Comparison of ENCODE assay signal across 10 mouse cellular contexts in genomic region chr19:29373438-29373837, GRCm38 (mm10). TPM values are rescaled to one million over a fixed set of nuclear protein-coding genes. Genes with fewer than 3 reads are reported as not detected.
DNase-seq lines count a peak whose midpoint lies in the region; ATAC-seq and TF ChIP-seq lines count a peak whose summit lies in the region.
"Had no signal": no experiment of that assay in that cellular context is flagged by ENCODE, and none has a peak within 500 bp of the region (broad histone marks: within the 10 kb centered on the region; RNA-seq: fewer than 3 reads in every experiment).

No protein-coding gene starts in this region.

- peaks cover 10% of the 10 kb centered on the region for H3K79me2 ChIP-seq in MEL (ENCODE audit: control insufficient read depth, insufficient read depth, low read length, poor library complexity)

- 38% methylated on average over 11 of the region's 11 CpGs for WGBS in heart, embryonic 15.5 days
- WGBS in forebrain, embryonic 13.5 days, result 50% methylated on average over 11 of the region's 11 CpGs
- 43% methylated on average over 11 of the region's 11 CpGs for WGBS in midbrain, embryonic 10.5 days

- ATAC-seq in heart, embryonic 15.5 days (replicated peaks; ENCODE audit: insufficient number of reproducible peaks, insufficient read depth, low FRiP score, low read depth), result no peak
- no peak for ATAC-seq in forebrain, embryonic 13.5 days

- H3K27ac ChIP-seq in heart, embryonic 15.5 days, result no peak overlapping the region
- H3K27ac ChIP-seq in MEL (ENCODE audit: control insufficient read depth, low read depth, low read length), result peak overlapping the region; percentile 13; the same call in 1 of the 2 replicates
- H3K27ac ChIP-seq in forebrain, embryonic 13.5 days, result no peak overlapping the region
- no peak overlapping the region for H3K27ac ChIP-seq in midbrain, embryonic 10.5 days (replicated peaks)
- H3K27ac ChIP-seq: liver, embryonic 13.5 days had no signal

- H3K4me1 ChIP-seq in heart, embryonic 15.5 days (replicated peaks), result no peaks in the 10 kb centered on the region
- peaks cover 12 to 31% of the 10 kb centered on the region in 2 experiments for H3K4me1 ChIP-seq in MEL (ENCODE audit: control insufficient read depth in 1 of 2, insufficient read depth in 2 of 2, low read length in 2 of 2)
- no peaks in the 10 kb centered on the region for H3K4me1 ChIP-seq in forebrain, embryonic 13.5 days
- H3K4me1 ChIP-seq in midbrain, embryonic 10.5 days, result no peaks in the 10 kb centered on the region

- H3K4me3 ChIP-seq in heart, embryonic 15.5 days, result peak overlapping the region; percentile 29
- no peak overlapping the region for H3K4me3 ChIP-seq in MEL (ENCODE audit: control insufficient read depth in 1 of 2, insufficient read depth in 1 of 2, low read depth in 2 of 2, low read length in 2 of 2)
- H3K4me3 ChIP-seq in forebrain, embryonic 13.5 days, result no peak overlapping the region
- H3K4me3 ChIP-seq in midbrain, embryonic 10.5 days, result peak overlapping the region; percentile 16; the same call in 1 of the 2 replicates
- H3K4me3 ChIP-seq: liver, embryonic 13.5 days had no signal

- TF ChIP-seq POLR2A in MEL (IDR thresholded peaks at IDR 0.05; ENCODE audit: control insufficient read depth in 1 of 2, insufficient read depth in 1 of 2, low read depth in 1 of 2, low read length in 2 of 2, poor library complexity in 1 of 2), result no peak

- H3K9me3 ChIP-seq in heart, embryonic 15.5 days (replicated peaks), result no peaks in the 10 kb centered on the region
- H3K9me3 ChIP-seq in MEL (replicated peaks; ENCODE audit: insufficient read depth, low read length), result no peaks in the 10 kb centered on the region
- no peaks in the 10 kb centered on the region for H3K9me3 ChIP-seq in forebrain, embryonic 13.5 days (replicated peaks)
- H3K9me3 ChIP-seq in midbrain, embryonic 10.5 days (replicated peaks), result no peaks in the 10 kb centered on the region
- H3K9me3 ChIP-seq: liver, embryonic 13.5 days had no signal

- TF ChIP-seq EP300 in MEL (IDR thresholded peaks at IDR 0.05; ENCODE audit: low read depth in 1 of 2, low read length in 2 of 2), result no peak

- no peak for DNase-seq in heart, adult 8-10 months (ENCODE audit: low spot score)
- no peak for DNase-seq in MEL (ENCODE audit: low read depth, low spot score)
- no peak for DNase-seq in midbrain, embryonic 10.5 days (ENCODE audit: low spot score)
- DNase-seq in embryo, embryonic 11 days, result no peak
- no peak for DNase-seq in thymus, postnatal 4 days
- no peak for DNase-seq in ovary, postnatal 36 days (ENCODE audit: low spot score)
- DNase-seq: adrenal gland, postnatal 36 days; liver, embryonic 13.5 days had no signal

- no peak for TF ChIP-seq RAD21 in MEL (IDR thresholded peaks at IDR 0.05; ENCODE audit: low read depth, low read length)

- peak overlapping the region; percentile 54 for H3K4me2 ChIP-seq in heart, embryonic 15.5 days
- H3K4me2 ChIP-seq in forebrain, embryonic 13.5 days, result peak overlapping the region; percentile 48
- H3K4me2 ChIP-seq: liver, embryonic 13.5 days had no signal

- H3K27me3 ChIP-seq in heart, embryonic 15.5 days, result no peaks in the 10 kb centered on the region
- H3K27me3 ChIP-seq in MEL (ENCODE audit: control insufficient read depth in 1 of 2, insufficient read depth in 2 of 2, low read length in 2 of 2), result no peaks in the 10 kb centered on the region
- H3K27me3 ChIP-seq in forebrain, embryonic 13.5 days, result no peaks in the 10 kb centered on the region
- H3K27me3 ChIP-seq in midbrain, embryonic 10.5 days (ENCODE audit: low read depth, poor library complexity, severe bottlenecking), result peaks cover under 1% of the 10 kb centered on the region; the same call in 1 of the 2 replicates
- H3K27me3 ChIP-seq: liver, embryonic 13.5 days had no signal

- H3K9ac ChIP-seq in heart, embryonic 15.5 days, result 0 out of 2 replicates have a peak overlapping the region, but pooled peaks have one; percentile 1
- no peak overlapping the region for H3K9ac ChIP-seq in MEL (ENCODE audit: control insufficient read depth, low read depth, low read length, poor library complexity, severe bottlenecking)
- H3K9ac ChIP-seq in forebrain, embryonic 13.5 days, result 0 out of 2 replicates have a peak overlapping the region, but pooled peaks have one; percentile 43
- H3K9ac ChIP-seq: liver, embryonic 13.5 days had no signal

- no peak for TF ChIP-seq CTCF in MEL (IDR thresholded peaks at IDR 0.05 in 2 of 3, conservative IDR thresholded peaks at IDR 0.05 in 1 of 3; ENCODE audit: control insufficient read depth in 1 of 3, insufficient read depth in 1 of 3, low read depth in 2 of 3, low read length in 3 of 3, poor library complexity in 1 of 3, severe bottlenecking in 1 of 3)

- no peaks in the 10 kb centered on the region for H3K36me3 ChIP-seq in heart, embryonic 15.5 days
- peaks cover 3 to 35% of the 10 kb centered on the region in 2 experiments for H3K36me3 ChIP-seq in MEL (ENCODE audit: control insufficient read depth in 1 of 2, insufficient read depth in 2 of 2, low read length in 2 of 2)
- no peaks in the 10 kb centered on the region for H3K36me3 ChIP-seq in forebrain, embryonic 13.5 days (ENCODE audit: poor library complexity, severe bottlenecking)
- H3K36me3 ChIP-seq in midbrain, embryonic 10.5 days, result no peaks in the 10 kb centered on the region
- H3K36me3 ChIP-seq: liver, embryonic 13.5 days had no signal

TF ChIP-seq in MEL, 35 proteins besides CTCF, POLR2A, EP300 and RAD21 (continues in another document):
- TF ChIP-seq UBTF (IDR thresholded peaks at IDR 0.05; ENCODE audit: borderline replicate concordance, insufficient read depth, low read depth, low read length), result no peak
- TF ChIP-seq USF1 (IDR thresholded peaks at IDR 0.05; ENCODE audit: low read depth, low read length), result no peak
- no peak for TF ChIP-seq SIN3A (IDR thresholded peaks at IDR 0.05; ENCODE audit: low read length)
- no peak for TF ChIP-seq SMC3 (IDR thresholded peaks at IDR 0.05; ENCODE audit: low read depth, low read length)
- TF ChIP-seq NRF1 (IDR thresholded peaks at IDR 0.05; ENCODE audit: insufficient read depth, low read depth, low read length, poor library complexity, severe bottlenecking), result no peak
- no peak for TF ChIP-seq MYC (IDR thresholded peaks at IDR 0.05; ENCODE audit: low read depth, low read length)
- TF ChIP-seq MXI1 (IDR thresholded peaks at IDR 0.05; ENCODE audit: low read depth, low read length), result no peak
- TF ChIP-seq MEF2A (IDR thresholded peaks at IDR 0.05; ENCODE audit: extremely low read depth, insufficient replicate concordance, low read depth, low read length, poor library complexity, severe bottlenecking), result no peak
- no peak for TF ChIP-seq KAT2A (conservative IDR thresholded peaks at IDR 0.05; ENCODE audit: low read depth, low read length)
- TF ChIP-seq ZKSCAN1 (IDR thresholded peaks at IDR 0.05; ENCODE audit: low read depth, low read length), result no peak
- no peak for TF ChIP-seq ETS1 (IDR thresholded peaks at IDR 0.05; ENCODE audit: low read depth, low read length)

RNA-seq across cellular contexts. Expression of gene Cd274, which starts 6.2 kb away (rescaled TPM):
- 0.48 and 3.0 TPM in 2 replicates for polyA plus RNA-seq in heart, embryonic 15.5 days (2015; fragmentation: Nextera tagmentation; extraction: Ambion mirVana)
- total RNA-seq in heart, adult 8-10 months (2022), result 1 to 10 TPM; 3.0 to 3.6 (median 3.4) TPM
- total RNA-seq in MEL (2012; rRNA removed), result 3.1 and 3.2 TPM in 2 replicates
- 1 to 10 TPM in 1 of 2 experiments, not detected in 1; 5.0 TPM for polyA plus RNA-seq in MEL (2012; ENCODE audit: insufficient read depth in 1 of 2, insufficient read length in 2 of 2, low read depth in 1 of 2, low replicate concordance in 2 of 2, missing spikeins in 1 of 2)
- 0.38 and 0.41 TPM in 2 replicates for polyA plus RNA-seq in forebrain, embryonic 13.5 days (2015; fragmentation: Nextera tagmentation; extraction: Ambion mirVana)
- polyA plus RNA-seq in midbrain, embryonic 10.5 days (2016; fragmentation: Nextera tagmentation; extraction: Ambion mirVana), result 0.29 and 0.38 TPM in 2 replicates

RNA-seq across cellular contexts. Expression of gene Plgrkt, which starts 6.2 kb away (rescaled TPM):
- polyA plus RNA-seq in heart, embryonic 15.5 days (2015; fragmentation: Nextera tagmentation; extraction: Ambion mirVana), result 49.2 and 68.9 TPM in 2 replicates
- 10 to 100 TPM; 26.7 to 34.5 (median 28.7) TPM for total RNA-seq in heart, adult 8-10 months (2022)
- total RNA-seq in MEL (2012; rRNA removed), result 107 and 117 TPM in 2 replicates
- 100 to 1,000 TPM in 1 of 2 experiments, not detected in 1; 145 TPM for polyA plus RNA-seq in MEL (2012; ENCODE audit: insufficient read depth in 1 of 2, insufficient read length in 2 of 2, low read depth in 1 of 2, low replicate concordance in 2 of 2, missing spikeins in 1 of 2)
- 88.6 and 102 TPM in 2 replicates for polyA plus RNA-seq in forebrain, embryonic 13.5 days (2015; fragmentation: Nextera tagmentation; extraction: Ambion mirVana)
- 40.4 and 43.8 TPM in 2 replicates for polyA plus RNA-seq in midbrain, embryonic 10.5 days (2016; fragmentation: Nextera tagmentation; extraction: Ambion mirVana)

RNA-seq across cellular contexts. Expression of gene Pdcd1lg2, which starts 37.3 kb away (rescaled TPM):
- 0.22 TPM in 1 of 2 replicates, not detected in the other for polyA plus RNA-seq in heart, embryonic 15.5 days (2015; fragmentation: Nextera tagmentation; extraction: Ambion mirVana)
- total RNA-seq in heart, adult 8-10 months (2022), result under 1 TPM in 1 of 4 experiments, not detected in 3; 0.31 TPM
- 1.3 and 1.7 TPM in 2 replicates for total RNA-seq in MEL (2012; rRNA removed)
- polyA plus RNA-seq in MEL (2012; ENCODE audit: insufficient read depth in 1 of 2, insufficient read length in 2 of 2, low read depth in 1 of 2, low replicate concordance in 2 of 2, missing spikeins in 1 of 2), result 1 to 10 TPM in 1 of 2 experiments, not detected in 1; 5.4 TPM
- not detected in 2 replicates for polyA plus RNA-seq in forebrain, embryonic 13.5 days (2015; fragmentation: Nextera tagmentation; extraction: Ambion mirVana)
- polyA plus RNA-seq in midbrain, embryonic 10.5 days (2016; fragmentation: Nextera tagmentation; extraction: Ambion mirVana), result not detected in 2 replicates
- total RNA-seq: adrenal gland, postnatal 36 days had no signal

RNA-seq across cellular contexts. Expression of gene Rln1, which starts 39.0 kb away (rescaled TPM):
- 0.18 TPM in 1 of 2 replicates, not detected in the other for polyA plus RNA-seq in heart, embryonic 15.5 days (2015; fragmentation: Nextera tagmentation; extraction: Ambion mirVana)
- total RNA-seq in heart, adult 8-10 months (2022), result not detected
- total RNA-seq in MEL (2012; rRNA removed), result 0.04 TPM in 1 of 2 replicates, not detected in the other
- polyA plus RNA-seq in MEL (2012; ENCODE audit: insufficient read depth in 1 of 2, insufficient read length in 2 of 2, low read depth in 1 of 2, low replicate concordance in 2 of 2, missing spikeins in 1 of 2), result not detected
- polyA plus RNA-seq in forebrain, embryonic 13.5 days (2015; fragmentation: Nextera tagmentation; extraction: Ambion mirVana), result 1.6 TPM in 2 replicates
- polyA plus RNA-seq in midbrain, embryonic 10.5 days (2016; fragmentation: Nextera tagmentation; extraction: Ambion mirVana), result 0.57 and 1.3 TPM in 2 replicates
- total RNA-seq: adrenal gland, postnatal 36 days had no signal
- polyA plus RNA-seq: liver, embryonic 13.5 days had no signal

RNA-seq across cellular contexts. Expression of gene Insl6, which starts 48.3 kb away (rescaled TPM):
- polyA plus RNA-seq in heart, embryonic 15.5 days (2015; fragmentation: Nextera tagmentation; extraction: Ambion mirVana), result 3.6 and 4.0 TPM in 2 replicates
- under 1 TPM in 1 of 4 experiments, not detected in 3; 0.63 TPM for total RNA-seq in heart, adult 8-10 months (2022)
- total RNA-seq in MEL (2012; rRNA removed), result 2.2 and 3.1 TPM in 2 replicates
- polyA plus RNA-seq in MEL (2012; ENCODE audit: insufficient read depth in 1 of 2, insufficient read length in 2 of 2, low read depth in 1 of 2, low replicate concordance in 2 of 2, missing spikeins in 1 of 2), result 1 to 10 TPM in 1 of 2 experiments, not detected in 1; 9.9 TPM
- 3.4 and 3.6 TPM in 2 replicates for polyA plus RNA-seq in forebrain, embryonic 13.5 days (2015; fragmentation: Nextera tagmentation; extraction: Ambion mirVana)
- polyA plus RNA-seq in midbrain, embryonic 10.5 days (2016; fragmentation: Nextera tagmentation; extraction: Ambion mirVana), result 5.4 and 8.9 TPM in 2 replicates

Comparison
In these comparisons a context has a peak if more than half of its experiments do, and no peak if none do; other contexts are left out.
1. H3K4me3 ChIP-seq: peak in heart, embryonic 15.5 days (single experiment) and midbrain, embryonic 10.5 days (single experiment); none in MEL (0 of 2) and forebrain, embryonic 13.5 days (single experiment).